Mouse (Mus musculus): ENCODE measurements around the gene Nif3l1. TPM values are rescaled to one million over a fixed set of nuclear protein-coding genes. Genes with fewer than 3 reads are reported as not detected.

Gene Nif3l1
- polyA plus RNA-seq, 1 experiment, result 0.08 TPM

DNA sequence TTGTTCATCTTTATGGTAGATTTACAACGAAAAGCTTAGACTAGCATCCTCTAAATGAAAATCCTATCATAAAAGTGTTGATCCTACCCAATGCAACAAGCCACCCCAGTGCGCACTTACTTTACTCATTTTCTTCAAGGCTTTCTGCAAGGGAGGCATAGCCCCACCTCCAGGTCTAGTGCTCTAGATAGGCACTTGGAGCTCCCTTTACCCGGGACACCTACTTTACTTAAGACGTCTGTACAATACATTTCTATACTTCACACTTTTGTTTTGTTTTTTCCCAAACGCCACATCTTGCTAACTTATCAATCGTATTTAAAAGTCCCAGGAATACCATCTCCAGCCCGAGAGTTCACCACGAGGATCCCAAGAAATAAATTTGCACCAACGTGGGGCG lies 260 bp upstream of the Nif3l1 start:
- Histone ChIP-seq H3K4me3 (replicated peaks) (peak overlapping the region; percentile 84), H3K9me3 (ENCODE audit: control insufficient read depth, low read length) (no peaks in the 10 kb centered on the region), H3K36me3 (ENCODE audit: control insufficient read depth) (peaks cover 37% of the 10 kb centered on the region), H3K4me1 (ENCODE audit: control insufficient read depth) (peaks cover 45% of the 10 kb centered on the region), H3K27me3 (ENCODE audit: control insufficient read depth) (no peaks in the 10 kb centered on the region)
- TF ChIP-seq TAL1 (IDR thresholded peaks at IDR 0.05; ENCODE audit: low read length), result no peak
- TF ChIP-seq GATA1 (IDR thresholded peaks at IDR 0.05; ENCODE audit: low read length), result no peak

DNA sequence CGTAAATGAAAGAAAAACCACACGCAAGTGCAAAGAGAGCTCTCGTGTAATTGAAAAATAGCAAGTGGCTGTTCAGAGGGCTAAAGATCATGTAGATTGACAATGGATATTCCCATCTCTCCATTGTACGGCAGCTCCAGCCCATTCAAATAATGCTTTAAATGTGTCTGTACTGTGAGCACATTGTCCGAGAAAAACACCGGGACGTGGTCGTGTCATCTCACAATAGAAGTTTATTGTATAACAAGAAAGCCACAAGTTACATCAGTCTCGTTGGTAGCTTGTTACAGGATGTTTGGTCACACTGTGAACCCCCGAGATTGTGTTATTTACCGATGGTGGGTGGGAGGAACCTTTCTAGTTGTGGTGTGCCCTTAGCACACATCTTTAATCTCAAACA lies 910 bp downstream of the Nif3l1 start:
- no peaks in the 10 kb centered on the region for H3K27me3 ChIP-seq (ENCODE audit: control insufficient read depth)
- H3K36me3 ChIP-seq (ENCODE audit: control insufficient read depth), result peaks cover 38% of the 10 kb centered on the region
- no peak for TF ChIP-seq TAL1 (IDR thresholded peaks at IDR 0.05; ENCODE audit: low read length)
- TF ChIP-seq GATA1 (IDR thresholded peaks at IDR 0.05; ENCODE audit: low read length), result no peak
- peak overlapping the region; percentile 84 for H3K4me3 ChIP-seq (replicated peaks)
- H3K4me1 ChIP-seq (ENCODE audit: control insufficient read depth), result peaks cover 43% of the 10 kb centered on the region
- H3K9me3 ChIP-seq (ENCODE audit: control insufficient read depth, low read length), result no peaks in the 10 kb centered on the region

DNA sequence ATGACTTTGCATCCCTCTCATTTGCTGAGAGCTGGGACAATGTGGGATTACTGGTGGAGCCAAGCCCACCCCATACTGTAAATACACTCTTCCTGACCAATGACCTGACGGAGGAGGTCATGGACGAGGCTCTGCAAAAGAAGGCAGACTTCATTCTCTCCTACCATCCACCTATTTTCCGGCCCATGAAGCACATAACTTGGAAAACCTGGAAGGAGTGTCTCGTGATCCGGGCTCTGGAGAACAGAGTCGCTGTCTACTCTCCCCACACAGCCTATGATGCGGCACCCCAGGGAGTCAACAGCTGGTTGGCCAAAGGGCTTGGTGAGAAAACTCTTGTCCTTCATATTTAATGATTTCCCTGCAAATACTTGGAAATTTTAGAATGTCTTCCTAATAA lies 2.8 kb downstream of the Nif3l1 start:
- no peaks in the 10 kb centered on the region for H3K9me3 ChIP-seq (ENCODE audit: control insufficient read depth, low read length)
- no peak for TF ChIP-seq TAL1 (IDR thresholded peaks at IDR 0.05; ENCODE audit: low read length)
- TF ChIP-seq GATA1 (IDR thresholded peaks at IDR 0.05; ENCODE audit: low read length), result no peak
- no peaks in the 10 kb centered on the region for H3K27me3 ChIP-seq (ENCODE audit: control insufficient read depth)
- H3K4me1 ChIP-seq (ENCODE audit: control insufficient read depth), result peaks cover 43% of the 10 kb centered on the region
- peaks cover 46% of the 10 kb centered on the region for H3K36me3 ChIP-seq (ENCODE audit: control insufficient read depth)
- H3K4me3 ChIP-seq (replicated peaks), result no peak overlapping the region

DNA sequence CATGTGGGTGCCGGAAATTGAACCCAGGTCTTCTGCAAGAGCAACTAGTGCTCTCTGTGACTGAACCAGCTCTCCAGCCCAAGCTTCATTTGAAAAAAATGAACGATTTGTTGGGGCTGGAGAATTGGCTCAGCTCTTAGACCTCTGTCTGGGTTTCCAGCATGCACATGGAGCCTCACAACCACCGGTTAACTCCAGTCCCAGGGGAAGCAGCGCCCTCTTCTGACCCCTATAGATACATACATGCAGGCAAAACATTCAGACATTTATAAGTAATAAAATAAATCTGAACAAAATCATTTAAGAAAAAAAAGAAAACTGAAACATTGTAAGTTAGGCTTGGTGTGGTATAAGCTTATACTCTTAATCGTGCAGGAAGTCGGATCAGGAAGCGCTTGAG lies 3.4 kb downstream of the Nif3l1 start:
- no peak for TF ChIP-seq GATA1 (IDR thresholded peaks at IDR 0.05; ENCODE audit: low read length)
- H3K36me3 ChIP-seq (ENCODE audit: control insufficient read depth), result peaks cover 53% of the 10 kb centered on the region
- no peak overlapping the region for H3K4me3 ChIP-seq (replicated peaks)
- no peaks in the 10 kb centered on the region for H3K27me3 ChIP-seq (ENCODE audit: control insufficient read depth)
- no peaks in the 10 kb centered on the region; the same call in 1 of the 2 replicates for H3K9me3 ChIP-seq (ENCODE audit: control insufficient read depth, low read length)
- peaks cover 43% of the 10 kb centered on the region for H3K4me1 ChIP-seq (ENCODE audit: control insufficient read depth)

DNA sequence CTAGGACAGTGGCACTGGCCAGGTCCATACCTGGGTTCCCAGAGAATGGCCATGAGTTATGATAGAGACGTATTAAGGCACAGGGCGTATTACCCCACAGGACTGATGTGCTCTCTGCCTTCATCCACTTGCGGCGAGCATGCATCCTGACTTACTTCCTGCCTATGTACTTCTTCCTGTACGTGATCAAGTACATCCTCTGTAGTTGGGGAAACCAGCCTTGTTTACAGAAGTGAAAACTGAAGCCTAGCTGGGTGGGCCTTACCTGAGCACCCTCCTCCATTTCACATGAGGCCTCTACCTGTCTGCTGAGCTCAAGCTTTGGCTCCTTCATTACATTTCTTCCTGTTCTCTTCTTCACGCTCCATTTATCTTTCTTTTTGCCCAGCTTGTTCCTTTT lies 9.4 kb downstream of the Nif3l1 start:
- peaks cover 3% of the 10 kb centered on the region for H3K4me1 ChIP-seq (ENCODE audit: control insufficient read depth)
- TF ChIP-seq GATA1 (IDR thresholded peaks at IDR 0.05; ENCODE audit: low read length) (no peak), TAL1 (IDR thresholded peaks at IDR 0.05; ENCODE audit: low read length) (no peak)
- peaks cover 82% of the 10 kb centered on the region for H3K36me3 ChIP-seq (ENCODE audit: control insufficient read depth)
- H3K9me3 ChIP-seq (ENCODE audit: control insufficient read depth, low read length), result peaks cover 2% of the 10 kb centered on the region
- H3K27me3 ChIP-seq (ENCODE audit: control insufficient read depth), result no peaks in the 10 kb centered on the region
- H3K4me3 ChIP-seq (replicated peaks), result no peak overlapping the region

DNA sequence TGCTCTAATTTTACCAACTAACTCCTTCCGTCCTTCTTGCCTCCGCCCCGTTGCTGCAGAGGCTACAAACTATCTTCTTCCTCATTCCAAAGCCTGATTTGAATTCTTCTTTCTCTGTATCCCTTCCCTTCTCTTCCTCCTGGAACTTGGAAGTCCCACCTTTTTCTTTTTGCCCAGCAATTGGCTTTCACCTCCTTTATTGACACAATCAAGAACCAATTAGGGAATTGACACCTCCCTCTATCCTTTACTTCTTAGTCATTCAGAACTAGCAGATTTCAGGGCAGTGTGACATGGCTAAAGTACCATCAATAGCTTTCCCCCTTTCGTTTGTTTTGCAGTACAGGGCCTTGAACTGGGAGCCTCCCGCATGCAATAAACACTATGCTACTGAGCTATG lies 13.2 kb downstream of the Nif3l1 start:
- H3K4me3 ChIP-seq (replicated peaks), result no peak overlapping the region
- no peaks in the 10 kb centered on the region for H3K4me1 ChIP-seq (ENCODE audit: control insufficient read depth)
- no peaks in the 10 kb centered on the region for H3K27me3 ChIP-seq (ENCODE audit: control insufficient read depth)
- H3K9me3 ChIP-seq (ENCODE audit: control insufficient read depth, low read length), result peaks cover 2% of the 10 kb centered on the region
- no peak for TF ChIP-seq GATA1 (IDR thresholded peaks at IDR 0.05; ENCODE audit: low read length)
- no peak for TF ChIP-seq TAL1 (IDR thresholded peaks at IDR 0.05; ENCODE audit: low read length)
- peaks cover 91% of the 10 kb centered on the region for H3K36me3 ChIP-seq (ENCODE audit: control insufficient read depth)

DNA sequence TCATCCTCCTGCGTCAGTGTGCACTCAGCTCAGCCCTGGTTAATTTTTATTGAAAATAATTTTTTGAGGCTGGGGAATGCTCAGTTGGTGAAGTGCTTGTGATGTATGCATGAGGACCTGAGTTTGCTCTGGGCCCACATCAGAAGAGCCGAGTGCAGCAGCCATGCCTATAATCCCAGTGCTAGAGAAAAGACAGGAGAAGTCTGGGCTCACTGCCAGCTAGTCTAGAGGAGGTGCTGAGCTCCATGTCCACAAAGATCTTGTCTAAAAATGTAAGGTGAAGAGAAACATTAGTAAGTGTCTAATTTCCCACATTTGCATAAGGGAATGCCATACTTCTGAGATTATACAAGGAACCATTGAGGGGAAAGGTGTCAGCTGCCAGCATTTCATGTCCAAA lies 13.9 kb downstream of the Nif3l1 start:
- Histone ChIP-seq H3K4me3 (replicated peaks) (no peak overlapping the region), H3K36me3 (ENCODE audit: control insufficient read depth) (peaks cover 91% of the 10 kb centered on the region), H3K27me3 (ENCODE audit: control insufficient read depth) (no peaks in the 10 kb centered on the region), H3K4me1 (ENCODE audit: control insufficient read depth) (no peaks in the 10 kb centered on the region), H3K9me3 (ENCODE audit: control insufficient read depth, low read length) (no peaks in the 10 kb centered on the region)
- no peak for TF ChIP-seq GATA1 (IDR thresholded peaks at IDR 0.05; ENCODE audit: low read length)
- no peak for TF ChIP-seq TAL1 (IDR thresholded peaks at IDR 0.05; ENCODE audit: low read length)

DNA sequence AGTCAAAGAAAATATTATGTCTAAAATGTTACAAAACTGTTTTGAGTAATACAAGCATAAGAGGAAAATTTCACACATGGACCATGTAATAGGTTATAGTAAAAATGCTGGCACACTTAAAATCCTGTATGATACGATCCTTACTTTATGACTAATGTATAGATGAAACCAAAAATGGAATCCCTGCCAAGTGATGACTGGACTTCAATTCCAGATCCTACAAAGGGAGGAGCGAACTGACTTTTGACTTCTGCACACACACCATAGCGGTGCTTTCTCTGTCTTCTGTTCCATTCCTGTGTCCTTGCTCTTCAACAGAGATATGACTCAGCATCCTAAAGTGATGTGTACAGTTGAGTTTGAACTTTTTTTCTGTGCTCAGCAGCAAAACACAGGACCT lies 15.6 kb downstream of the Nif3l1 start:
- H3K36me3 ChIP-seq (ENCODE audit: control insufficient read depth), result peaks cover 93% of the 10 kb centered on the region
- H3K4me1 ChIP-seq (ENCODE audit: control insufficient read depth), result no peaks in the 10 kb centered on the region
- TF ChIP-seq TAL1 (IDR thresholded peaks at IDR 0.05; ENCODE audit: low read length) (no peak), GATA1 (IDR thresholded peaks at IDR 0.05; ENCODE audit: low read length) (no peak)
- no peaks in the 10 kb centered on the region for H3K9me3 ChIP-seq (ENCODE audit: control insufficient read depth, low read length)
- H3K27me3 ChIP-seq (ENCODE audit: control insufficient read depth), result no peaks in the 10 kb centered on the region
- H3K4me3 ChIP-seq (replicated peaks), result no peak overlapping the region

DNA sequence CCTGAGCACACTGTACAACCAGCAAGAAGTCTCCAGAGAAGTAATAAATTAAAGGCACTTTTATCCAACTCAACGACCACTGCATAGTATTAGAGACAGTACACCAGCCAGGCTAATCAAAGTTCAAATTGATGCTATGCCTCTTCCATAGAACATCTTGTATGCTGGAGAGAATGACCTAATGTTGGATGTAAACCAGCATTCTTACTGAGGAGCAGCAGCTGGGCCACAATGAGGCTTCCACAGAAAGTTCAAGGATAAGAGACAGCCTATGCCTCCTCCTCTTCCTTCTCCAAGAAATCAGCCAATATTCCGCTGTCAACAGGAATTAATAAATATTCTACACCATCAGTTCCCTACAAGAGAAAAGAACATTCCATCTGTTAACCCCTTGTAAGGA lies 19.0 kb downstream of the Nif3l1 start:
- Histone ChIP-seq H3K9me3 (ENCODE audit: control insufficient read depth, low read length) (no peaks in the 10 kb centered on the region), H3K4me1 (ENCODE audit: control insufficient read depth) (no peaks in the 10 kb centered on the region), H3K36me3 (ENCODE audit: control insufficient read depth) (peaks cover 97% of the 10 kb centered on the region), H3K4me3 (replicated peaks) (no peak overlapping the region), H3K27me3 (ENCODE audit: control insufficient read depth) (no peaks in the 10 kb centered on the region)
- TF ChIP-seq TAL1 (IDR thresholded peaks at IDR 0.05; ENCODE audit: low read length), result no peak
- no peak for TF ChIP-seq GATA1 (IDR thresholded peaks at IDR 0.05; ENCODE audit: low read length)

DNA sequence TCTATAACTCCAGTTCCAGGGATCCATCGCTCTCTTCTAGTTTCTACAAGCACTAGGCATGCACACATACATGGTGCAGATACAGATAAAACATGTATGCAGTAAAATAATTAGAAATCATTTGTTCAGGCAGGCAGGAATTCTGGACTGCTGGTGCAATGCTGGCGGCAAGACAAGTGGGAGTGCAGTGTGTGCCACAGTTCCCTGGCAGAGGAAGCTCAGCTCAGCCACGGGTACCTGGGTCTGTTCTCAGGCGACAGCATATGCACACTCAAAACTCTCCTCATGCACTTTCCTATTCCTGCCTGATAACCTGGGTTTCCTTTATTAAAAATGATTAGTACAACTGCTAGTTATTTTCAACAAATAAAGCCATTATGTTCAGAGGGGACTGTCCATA lies 20.1 kb downstream of the Nif3l1 start:
- Histone ChIP-seq H3K9me3 (ENCODE audit: control insufficient read depth, low read length) (no peaks in the 10 kb centered on the region), H3K36me3 (ENCODE audit: control insufficient read depth) (peaks cover 98% of the 10 kb centered on the region), H3K4me3 (replicated peaks) (no peak overlapping the region), H3K4me1 (ENCODE audit: control insufficient read depth) (no peaks in the 10 kb centered on the region), H3K27me3 (ENCODE audit: control insufficient read depth) (no peaks in the 10 kb centered on the region)
- TF ChIP-seq TAL1 (IDR thresholded peaks at IDR 0.05; ENCODE audit: low read length) (no peak), GATA1 (IDR thresholded peaks at IDR 0.05; ENCODE audit: low read length) (no peak)
